Mouse (Mus musculus) G1E (cell line): Measurements from ENCODE around the gene Smco2. TPM values are rescaled to one million over a fixed set of nuclear protein-coding genes. Genes with fewer than 3 reads are reported as not detected.

Source experiments
- ATAC-seq: 2 replicates; pipeline ENCODE4 v1.8.0; 2016; ENCODE audit warnings: mild to moderate bottlenecking; ENCODE audit not compliant: insufficient number of reproducible peaks, poor library complexity, low FRiP score, severe bottlenecking; ENCODE audit errors: extremely low read depth
- DNase-seq: peaks from one replicate; pipeline ENCODE4 v3.0.0; 2012; ENCODE audit warnings: low spot score
- H3K27me3 ChIP-seq: 2 replicates; pipeline ENCODE4 v1.6.1; 2012; ENCODE audit warnings: mild to moderate bottlenecking, low read length, inconsistent platforms; ENCODE audit not compliant: insufficient read depth
- H3K36me3 ChIP-seq: replicated peaks from 2 replicates; pipeline ENCODE3; 2012; ENCODE audit warnings: mild to moderate bottlenecking, inconsistent platforms
- H3K4me1 ChIP-seq: 2 replicates; pipeline ENCODE4 v1.6.1; 2012; ENCODE audit warnings: low read depth, low read length, inconsistent platforms, mixed read lengths; ENCODE audit not compliant: insufficient read depth
- H3K4me3 ChIP-seq: 2 replicates; pipeline ENCODE4 v1.5.1; 2012; ENCODE audit warnings: low read depth, mild to moderate bottlenecking, inconsistent platforms, low read length, moderate library complexity, mixed read lengths
- H3K9me3 ChIP-seq: replicated peaks from 2 replicates; pipeline ENCODE4 v1.6.1; 2012; ENCODE audit warnings: inconsistent platforms
- CTCF ChIP-seq: IDR thresholded peaks from 2 replicates; pipeline ENCODE4 v1.5.1; 2012; ENCODE audit warnings: low read depth, low read length, inconsistent platforms, mixed read lengths
- GATA2 ChIP-seq: IDR thresholded peaks from 2 replicates; pipeline ENCODE4 v1.6.1; 2012; ENCODE audit warnings: low read depth, low read length, inconsistent platforms, borderline replicate concordance
- TAL1 ChIP-seq: conservative IDR thresholded peaks from 2 replicates; pipeline ENCODE4 v1.6.1; 2012; ENCODE audit warnings: low read depth, low read length, inconsistent platforms, mixed read lengths
- polyA plus RNA-seq: library from polyadenylated mRNA; stranded (reverse); fragments of >175 nt; gene quantifications from 2 replicates; pipeline ENCODE4 v1.2.3, GENCODE M21; 2012
- total RNA-seq, 2 experiments: library from RNA; stranded (forward) in 1 of 2; stranded (reverse) in 1 of 2; fragments of 200-1000 nt in 1 of 2; fragments of >200 nt in 1 of 2; fragmentation: Nextera tagmentation in 1 of 2; gene quantifications; 2 replicates each; pipeline ENCODE4 v1.2.3; 2014 to 2017

Smco2 gene
- total and polyA plus RNA-seq, 3 experiments: 0.60 TPM; not detected in 2

- no peak for DNase-seq
- Histone ChIP-seq H3K9me3 (no peaks in the 10 kb centered on the region), H3K27me3 (peaks cover 5% of the 10 kb centered on the region; the same call in 1 of the 2 replicates), H3K36me3 (no peaks in the 10 kb centered on the region), H3K4me3 (no peak overlapping the region), H3K4me1 (no peaks in the 10 kb centered on the region)
- TF ChIP-seq TAL1 (no peak), GATA2 (no peak), CTCF (no peak)
- no peak for ATAC-seq
These were observed 68.4 kb downstream of the Smco2 start for GRCm38 (mm10) chr6:146918341-146918740.

Other genes with a start within 250 kb of the Smco2 start
- gene Med21, start 207.6 kb upstream of the Smco2 start, total RNA-seq (2014; fragmentation: Nextera tagmentation): 65.7 and 70.0 TPM in 2 replicates
- 99.1 and 123 TPM in 2 replicates for gene Med21, start 207.6 kb upstream of the Smco2 start, total RNA-seq (2017)
- 4.7 and 5.7 TPM in 2 replicates for gene Med21, start 207.6 kb upstream of the Smco2 start, polyA plus RNA-seq
- 27.8 and 31.4 TPM in 2 replicates for gene Tm7sf3, start 207.3 kb upstream of the Smco2 start, total RNA-seq (2014; fragmentation: Nextera tagmentation)
- gene Tm7sf3, start 207.3 kb upstream of the Smco2 start, total RNA-seq (2017): 25.0 and 26.6 TPM in 2 replicates
- gene Tm7sf3, start 207.3 kb upstream of the Smco2 start, polyA plus RNA-seq: 17.5 and 24.7 TPM in 2 replicates
- 4.4 and 9.4 TPM in 2 replicates for gene Stk38l, start 125.1 kb upstream of the Smco2 start, total RNA-seq (2014; fragmentation: Nextera tagmentation)
- gene Stk38l, start 125.1 kb upstream of the Smco2 start, total RNA-seq (2017): 4.2 and 4.3 TPM in 2 replicates
- gene Stk38l, start 125.1 kb upstream of the Smco2 start, polyA plus RNA-seq: 0.51 and 0.67 TPM in 2 replicates
- gene Arntl2, start 54.0 kb upstream of the Smco2 start, total RNA-seq (2014; fragmentation: Nextera tagmentation): not detected in 2 replicates
- not detected in 2 replicates for gene Arntl2, start 54.0 kb upstream of the Smco2 start, total RNA-seq (2017)
- gene Arntl2, start 54.0 kb upstream of the Smco2 start, polyA plus RNA-seq: not detected in 2 replicates
- gene Ppfibp1, start 38.4 kb downstream of the Smco2 start, total RNA-seq (2014; fragmentation: Nextera tagmentation): 3.1 and 3.3 TPM in 2 replicates
- gene Ppfibp1, start 38.4 kb downstream of the Smco2 start, total RNA-seq (2017): 8.3 and 8.6 TPM in 2 replicates
- 0.32 and 1.1 TPM in 2 replicates for gene Ppfibp1, start 38.4 kb downstream of the Smco2 start, polyA plus RNA-seq
- gene 1700034J05Rik, start 104.3 kb downstream of the Smco2 start, total RNA-seq (2014; fragmentation: Nextera tagmentation): not detected in 2 replicates
- gene 1700034J05Rik, start 104.3 kb downstream of the Smco2 start, total RNA-seq (2017): 0.11 TPM in 1 of 2 replicates, not detected in the other
- gene 1700034J05Rik, start 104.3 kb downstream of the Smco2 start, polyA plus RNA-seq: not detected in 2 replicates
- not detected in 2 replicates for gene Rep15, start 182.5 kb downstream of the Smco2 start, total RNA-seq (2014; fragmentation: Nextera tagmentation)
- 0.05 and 0.12 TPM in 2 replicates for gene Rep15, start 182.5 kb downstream of the Smco2 start, total RNA-seq (2017)
- not detected in 2 replicates for gene Rep15, start 182.5 kb downstream of the Smco2 start, polyA plus RNA-seq
- gene Mrps35, start 192.7 kb downstream of the Smco2 start, total RNA-seq (2014; fragmentation: Nextera tagmentation): 46.1 and 53.2 TPM in 2 replicates
- gene Mrps35, start 192.7 kb downstream of the Smco2 start, total RNA-seq (2017): 93.1 and 95.4 TPM in 2 replicates
- gene Mrps35, start 192.7 kb downstream of the Smco2 start, polyA plus RNA-seq: 11.2 and 17.6 TPM in 2 replicates
- not detected in 2 replicates for gene Mansc4, start 236.9 kb downstream of the Smco2 start, total RNA-seq (2014; fragmentation: Nextera tagmentation)
- not detected in 2 replicates for gene Mansc4, start 236.9 kb downstream of the Smco2 start, total RNA-seq (2017)
- not detected in 2 replicates for gene Mansc4, start 236.9 kb downstream of the Smco2 start, polyA plus RNA-seq
- 11.3 and 15.7 TPM in 2 replicates for gene Klhl42, start 241.3 kb downstream of the Smco2 start, total RNA-seq (2014; fragmentation: Nextera tagmentation)
- gene Klhl42, start 241.3 kb downstream of the Smco2 start, total RNA-seq (2017): 7.3 and 8.0 TPM in 2 replicates
- 3.8 and 4.4 TPM in 2 replicates for gene Klhl42, start 241.3 kb downstream of the Smco2 start, polyA plus RNA-seq